Mouse (Mus musculus) spleen, postnatal 10 days (tissue): ENCODE measurements around the gene Tusc1.

Experiments
- DNase-seq, 2 experiments: peaks; one replicate each; pipeline ENCODE4 v3.0.0; 2021 to 2022; ENCODE audit warnings: low spot score in 2 of 2

Tusc1 gene

DNA sequence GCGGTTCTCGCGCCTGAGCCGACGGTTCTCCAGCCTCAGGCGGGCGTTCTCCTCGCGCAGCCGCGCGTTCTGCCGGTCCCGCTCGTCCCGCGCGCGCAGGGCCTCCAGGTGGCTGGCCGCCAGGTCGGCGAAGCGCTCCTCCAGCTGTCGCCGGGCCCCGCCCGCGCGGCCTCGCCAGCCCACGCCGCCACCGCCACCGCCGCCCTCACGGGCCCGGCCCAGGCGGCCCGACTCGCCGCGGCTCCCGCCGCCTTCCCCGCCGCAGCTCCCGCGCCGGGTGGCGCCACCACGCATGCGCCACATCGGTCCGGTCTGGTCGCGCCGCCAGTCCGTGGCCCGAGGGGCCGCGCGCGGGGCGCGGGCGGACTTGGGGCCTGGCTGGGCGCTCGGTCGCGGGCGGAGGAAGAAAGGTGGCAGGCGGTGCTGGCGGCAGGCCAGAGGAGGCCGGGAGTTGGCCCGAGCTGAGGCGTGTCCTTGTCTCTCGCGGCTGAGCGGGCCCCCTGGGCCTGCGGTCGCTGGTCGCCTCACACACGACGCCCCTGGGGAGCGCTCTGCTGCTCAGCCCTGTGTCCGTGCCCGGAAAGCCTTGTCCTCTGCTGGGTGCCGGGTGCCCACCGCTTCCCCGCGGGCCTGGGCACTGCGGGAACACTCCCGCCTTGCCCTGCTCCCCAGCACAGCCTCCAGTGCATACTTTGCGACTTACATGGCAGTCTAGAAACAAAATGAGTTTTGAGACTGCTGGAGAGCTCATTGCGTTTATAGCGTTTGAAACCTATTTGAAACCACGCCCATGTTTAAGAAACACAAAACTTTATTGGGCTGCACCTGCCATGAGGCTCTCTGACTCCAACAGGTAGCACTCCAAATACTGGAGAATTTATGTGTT is at the start of gene Tusc1:
TSS of gene Tusc1 (minus strand) at position 394 of the 886 bp plus-strand sequence.
- DNase-seq, result peak; percentile 90

- DNase-seq, result no peak
These were observed 17.6 kb upstream of the Tusc1 start for GRCm38 (mm10) chr4:93352930-93353329.

GRCm38 (mm10) chr4:93344357-93344756 is 9.0 kb upstream of the Tusc1 start:
- DNase-seq, result no peak

DNA sequence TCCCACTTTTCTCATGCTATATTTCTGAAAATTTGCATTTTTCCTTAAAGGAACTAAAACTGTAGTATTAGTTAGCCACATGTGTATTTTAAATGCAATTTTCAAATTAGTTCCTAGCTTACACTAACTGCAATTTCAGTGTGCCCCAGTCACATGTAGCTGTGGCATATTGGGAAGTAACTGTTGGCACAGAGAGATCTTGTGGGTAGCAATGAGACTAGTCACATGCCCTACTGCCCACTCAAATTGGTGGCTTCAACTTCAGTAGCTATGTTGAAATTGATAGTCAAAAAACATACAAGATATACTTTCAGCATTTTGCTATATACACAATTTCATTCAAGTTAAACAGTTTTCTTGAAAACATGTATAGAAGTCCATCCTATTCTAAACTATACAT is 6.3 kb upstream of the Tusc1 start:
- no peak for DNase-seq

DNA sequence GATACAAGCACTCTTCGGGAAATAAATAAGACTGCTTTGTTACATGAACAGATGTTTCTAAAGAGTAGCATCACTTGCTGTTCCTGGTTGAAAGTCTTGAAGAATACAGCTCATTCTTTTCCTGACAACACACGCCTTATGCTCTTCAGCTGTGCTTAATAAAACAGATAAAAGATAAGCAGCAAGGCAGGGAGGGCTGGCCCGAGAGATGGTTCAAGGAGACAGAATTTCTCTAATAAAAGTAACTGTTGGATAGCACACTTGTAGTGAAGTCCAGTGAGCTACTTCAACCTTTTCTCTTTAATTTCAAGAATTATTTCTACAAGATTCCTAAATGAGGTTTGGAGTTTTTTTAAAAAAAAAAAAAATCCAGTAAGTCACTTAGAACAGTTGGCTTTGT is 2.7 kb upstream of the Tusc1 start:
- no peak for DNase-seq

- DNase-seq, result peak; percentile 88 to 90
These were observed 634 bp downstream of the Tusc1 start for GRCm38 (mm10) chr4:93334636-93335117.

- DNase-seq, result no peak
These were observed 27.8 kb downstream of the Tusc1 start for GRCm38 (mm10) chr4:93307486-93307885.

GRCm38 (mm10) chr4:93286065-93286464 is 49.2 kb downstream of the Tusc1 start:
- no peak for DNase-seq
